Mouse (Mus musculus) hindbrain, embryonic 15.5 days (tissue): ENCODE results near the gene Btbd16. TPM values are rescaled to one million over a fixed set of nuclear protein-coding genes. Genes with fewer than 3 reads are reported as not detected.
A peak's percentile ranks its signal among the peaks of the same experiment; 100 is the strongest.

Experiments used
- ATAC-seq: fragments of 200-750 bp; cut with Nextera tagmentation; 2 replicates; pipeline ENCODE4 v1.8.0; 2017; ENCODE audit warnings: low read depth, moderate number of reproducible peaks, moderate TSS enrichment; ENCODE audit not compliant: low FRiP score
- H3K27ac ChIP-seq: fragments of 300-500 bp; sonication (generic); replicated peaks from 2 replicates; pipeline ENCODE4 v1.5.1; 2015; ENCODE audit warnings: mild to moderate bottlenecking, inconsistent platforms
- H3K27me3 ChIP-seq: fragments of 300-500 bp; sonication (generic); 2 replicates; pipeline ENCODE4 v1.6.1; 2015; ENCODE audit warnings: control low read depth, inconsistent platforms
- H3K36me3 ChIP-seq: fragments of 300-500 bp; sonication (generic); 2 replicates; pipeline ENCODE4 v1.6.1; 2015; ENCODE audit warnings: control low read depth, inconsistent platforms
- H3K4me1 ChIP-seq: fragments of 300-500 bp; sonication (generic); replicated peaks from 2 replicates; pipeline ENCODE4 v1.6.1; 2015; ENCODE audit warnings: control low read depth, inconsistent platforms
- H3K4me2 ChIP-seq: fragments of 300-500 bp; sonication (generic); 2 replicates; pipeline ENCODE4 v1.6.1; 2015; ENCODE audit warnings: moderate library complexity, mild to moderate bottlenecking, inconsistent platforms
- H3K4me3 ChIP-seq: fragments of 300-500 bp; sonication (generic); 2 replicates; pipeline ENCODE4 v1.5.1; 2015; ENCODE audit warnings: mild to moderate bottlenecking, inconsistent platforms
- H3K9ac ChIP-seq: fragments of 300-500 bp; sonication (generic); 2 replicates; pipeline ENCODE4 v1.6.1; 2015; ENCODE audit warnings: inconsistent platforms
- H3K9me3 ChIP-seq: fragments of 300-500 bp; sonication (generic); 2 replicates; pipeline ENCODE4 v1.6.1; 2016; ENCODE audit warnings: control low read depth, inconsistent platforms
- WGBS: fragments of 180-500 bp; shearing (Covaris S2); methylation state at CpG from one replicate; pipeline ENCODE4 v1.1.7; 2015; 5-methylcytosine and 5-hydroxymethylcytosine counted together
- polyA plus RNA-seq: library from polyadenylated mRNA; unstranded; fragments of >200 nt; fragmentation: Nextera tagmentation; extraction: Ambion mirVana; gene quantifications from 2 replicates; pipeline ENCODE4 v1.2.1, GENCODE M21; 2015

Btbd16 gene
- polyA plus RNA-seq, 1 experiment from 2014 or later: not detected

GRCm38 (mm10) chr7:130827431-130827830 lies 53.6 kb downstream of the Btbd16 start:
- Histone ChIP-seq H3K36me3 (no peaks in the 10 kb centered on the region), H3K27me3 (no peaks in the 10 kb centered on the region; the same call in 1 of the 2 replicates), H3K27ac (no peak overlapping the region), H3K9ac (no peak overlapping the region), H3K4me3 (no peak overlapping the region), H3K4me2 (no peak overlapping the region), H3K4me1 (no peaks in the 10 kb centered on the region), H3K9me3 (no peaks in the 10 kb centered on the region)
- 59% methylated on average over 3 of the region's 3 CpGs for WGBS
- ATAC-seq: no peak

DNA sequence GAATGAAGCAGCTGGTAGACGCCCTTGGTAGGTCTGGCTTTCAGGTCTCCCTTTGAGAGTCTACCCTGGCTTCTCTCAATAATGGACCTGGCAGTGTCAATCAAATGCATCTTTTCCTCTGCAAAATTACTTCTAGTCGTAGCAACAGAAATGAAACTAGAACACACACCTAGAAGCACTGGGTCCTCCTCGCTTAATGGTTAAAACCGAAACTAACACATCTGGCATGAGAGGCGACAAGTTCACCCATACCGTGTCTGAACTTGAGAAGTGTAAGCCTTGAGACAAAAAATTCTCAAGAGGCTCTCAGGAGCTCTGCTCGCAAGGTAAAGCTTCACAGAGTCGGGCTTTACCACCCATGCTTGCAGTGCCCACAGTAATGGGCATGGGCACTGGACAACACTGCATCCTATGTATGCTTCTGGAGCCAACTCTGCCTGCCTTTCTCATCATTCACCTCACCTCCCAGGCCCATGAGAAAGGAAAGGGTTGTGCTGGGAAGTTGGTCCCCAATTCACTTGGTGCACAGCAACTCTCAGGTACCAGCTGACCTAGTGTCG lies 54.1 kb downstream of the Btbd16 start:
- no peak overlapping the region for H3K4me3 ChIP-seq
- H3K4me1 ChIP-seq: no peaks in the 10 kb centered on the region
- no peak overlapping the region for H3K27ac ChIP-seq
- no peak for ATAC-seq
- H3K27me3 ChIP-seq: no peaks in the 10 kb centered on the region; the same call in 1 of the 2 replicates
- H3K9me3 ChIP-seq: no peaks in the 10 kb centered on the region
- no peak overlapping the region for H3K4me2 ChIP-seq
- no peaks in the 10 kb centered on the region for H3K36me3 ChIP-seq
- no peak overlapping the region for H3K9ac ChIP-seq
- 91% methylated on average over 9 of the region's 9 CpGs for WGBS

DNA sequence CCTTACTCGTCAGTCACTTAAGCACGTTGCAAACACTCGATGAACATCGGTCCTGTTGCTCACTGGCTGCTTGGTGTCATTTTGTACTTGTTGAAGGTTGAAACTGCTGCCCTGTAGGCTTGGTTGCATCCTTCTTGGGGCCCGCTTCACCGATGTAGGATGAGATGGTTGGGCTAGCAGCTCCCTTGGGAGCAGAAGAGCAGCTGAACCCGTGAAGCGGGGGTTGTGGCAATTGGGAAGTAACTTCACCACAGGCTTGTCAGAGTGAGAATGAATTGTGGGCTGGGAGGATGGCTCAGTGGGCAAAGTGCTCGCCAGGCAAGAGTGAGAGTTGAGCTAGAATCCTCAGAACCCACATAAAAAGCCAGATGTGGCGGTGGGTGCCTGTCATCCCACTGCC lies 54.6 kb downstream of the Btbd16 start:
- H3K4me1 ChIP-seq: no peaks in the 10 kb centered on the region
- H3K4me3 ChIP-seq: no peak overlapping the region
- H3K4me2 ChIP-seq: no peak overlapping the region
- WGBS: 87% methylated on average over 10 of the region's 10 CpGs
- H3K9me3 ChIP-seq: no peaks in the 10 kb centered on the region
- no peak overlapping the region for H3K9ac ChIP-seq
- H3K27me3 ChIP-seq: no peaks in the 10 kb centered on the region; the same call in 1 of the 2 replicates
- H3K27ac ChIP-seq: no peak overlapping the region
- no peaks in the 10 kb centered on the region for H3K36me3 ChIP-seq
- ATAC-seq: no peak

DNA sequence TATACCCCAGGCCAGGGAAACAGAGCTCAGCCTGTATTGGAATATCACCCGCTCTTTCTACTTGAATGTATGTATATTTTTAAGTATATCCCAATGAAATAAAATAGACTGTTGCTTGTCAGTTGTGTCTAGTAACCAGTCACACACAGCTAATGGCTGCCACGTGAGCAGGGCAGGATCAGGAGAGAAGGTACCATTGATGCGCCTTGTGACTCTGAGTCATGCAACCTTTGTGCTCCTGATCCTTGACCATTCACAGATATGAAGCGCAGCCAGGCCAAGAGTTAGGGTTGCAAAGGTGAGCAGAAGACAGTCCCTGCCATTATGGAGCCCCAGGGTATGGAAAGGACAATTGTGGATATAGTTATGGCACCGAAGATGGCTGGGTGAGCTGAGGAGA lies 57.7 kb downstream of the Btbd16 start:
- H3K4me3 ChIP-seq: no peak overlapping the region
- H3K36me3 ChIP-seq: no peaks in the 10 kb centered on the region
- 92% methylated on average over 5 of the region's 5 CpGs for WGBS
- no peaks in the 10 kb centered on the region for H3K9me3 ChIP-seq
- no peaks in the 10 kb centered on the region; the same call in 1 of the 2 replicates for H3K27me3 ChIP-seq
- no peak overlapping the region for H3K9ac ChIP-seq
- peaks cover 19% of the 10 kb centered on the region for H3K4me1 ChIP-seq
- ATAC-seq: no peak
- H3K27ac ChIP-seq: no peak overlapping the region
- H3K4me2 ChIP-seq: no peak overlapping the region

GRCm38 (mm10) chr7:130834299-130834698 lies 60.4 kb downstream of the Btbd16 start:
- Histone ChIP-seq H3K27ac (no peak overlapping the region), H3K36me3 (no peaks in the 10 kb centered on the region), H3K4me1 (peaks cover 39% of the 10 kb centered on the region), H3K27me3 (no peaks in the 10 kb centered on the region; the same call in 1 of the 2 replicates), H3K4me2 (peak overlapping the region; percentile 27; the same call in 1 of the 2 replicates), H3K4me3 (no peak overlapping the region), H3K9me3 (no peaks in the 10 kb centered on the region), H3K9ac (no peak overlapping the region)
- ATAC-seq: peak; percentile 95
- WGBS: 21% methylated on average over 21 of the region's 21 CpGs

DNA sequence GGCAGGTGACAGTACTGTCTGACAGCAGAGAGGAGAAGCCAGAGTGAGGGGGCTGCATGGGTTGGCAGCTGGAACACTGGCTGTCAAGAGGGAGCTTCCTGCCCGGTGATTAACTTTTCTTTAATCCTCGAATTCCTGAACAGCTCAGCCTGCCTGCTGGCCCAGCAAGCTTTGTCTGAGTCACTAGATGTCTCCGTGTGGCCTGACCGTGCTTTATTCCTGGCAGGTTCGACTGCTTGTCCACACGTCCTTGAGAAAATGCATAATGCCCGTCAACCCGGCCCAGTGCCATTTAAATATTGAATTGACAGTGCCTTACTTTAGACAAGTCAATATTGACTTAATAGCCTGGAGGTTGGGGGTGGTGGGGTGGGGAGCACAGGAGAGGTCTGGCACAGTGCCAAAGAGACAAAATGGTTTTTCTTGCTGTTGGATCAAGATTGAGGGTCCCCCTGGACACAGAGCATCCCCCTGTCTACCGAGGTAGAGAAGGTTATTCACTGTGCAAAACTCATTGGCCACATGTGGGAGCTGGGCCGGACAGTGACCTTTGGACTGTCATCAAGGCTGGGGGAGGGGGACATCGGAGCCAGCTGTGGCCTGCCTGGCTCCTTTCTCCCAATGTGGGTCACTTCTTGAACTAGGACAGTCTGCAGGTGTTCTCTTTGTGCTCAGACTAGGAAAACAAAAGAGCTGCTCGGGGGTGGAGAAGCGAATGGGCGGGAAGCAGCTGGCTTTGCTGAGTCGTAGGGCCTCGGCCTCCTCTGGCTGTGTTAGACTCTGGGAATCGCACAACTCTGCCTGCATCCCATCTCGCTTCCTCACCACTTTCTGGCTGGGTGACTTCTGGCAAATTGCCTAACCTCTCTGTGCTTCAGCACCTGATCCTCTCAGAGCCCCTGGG lies 61.3 kb downstream of the Btbd16 start:
- Histone ChIP-seq H3K4me1 (peaks cover 43% of the 10 kb centered on the region), H3K4me3 (no peak overlapping the region), H3K9me3 (no peaks in the 10 kb centered on the region), H3K9ac (no peak overlapping the region), H3K36me3 (no peaks in the 10 kb centered on the region), H3K4me2 (peak overlapping the region; percentile 14; the same call in 1 of the 2 replicates), H3K27ac (peak overlapping the region; percentile 26; the same call in 1 of the 2 replicates), H3K27me3 (no peaks in the 10 kb centered on the region; the same call in 1 of the 2 replicates)
- ATAC-seq: 0 out of 2 replicates have a peak, but pooled peaks have one; percentile 9
- WGBS: 3% methylated on average over 18 of the region's 18 CpGs

- peaks cover 43% of the 10 kb centered on the region for H3K4me1 ChIP-seq
- no peak overlapping the region for H3K27ac ChIP-seq
- no peak overlapping the region for H3K4me3 ChIP-seq
- ATAC-seq: no peak
- 53% methylated on average over 9 of the region's 9 CpGs for WGBS
- H3K36me3 ChIP-seq: no peaks in the 10 kb centered on the region
- H3K9ac ChIP-seq: no peak overlapping the region
- H3K9me3 ChIP-seq: no peaks in the 10 kb centered on the region
- no peak overlapping the region for H3K4me2 ChIP-seq
- no peaks in the 10 kb centered on the region; the same call in 1 of the 2 replicates for H3K27me3 ChIP-seq
Measured at GRCm38 (mm10) chr7:130836066-130836465, 62.2 kb downstream of the Btbd16 start.

- peak; percentile 77 for ATAC-seq
- Histone ChIP-seq H3K27ac (peak overlapping the region; percentile 66), H3K27me3 (no peaks in the 10 kb centered on the region), H3K9ac (no peak overlapping the region), H3K4me2 (0 out of 2 replicates have a peak overlapping the region, but pooled peaks have one; percentile 1), H3K9me3 (no peaks in the 10 kb centered on the region), H3K4me3 (no peak overlapping the region), H3K36me3 (no peaks in the 10 kb centered on the region), H3K4me1 (peaks cover 43% of the 10 kb centered on the region)
- WGBS: 8% methylated on average over 12 of the region's 12 CpGs
Measured at GRCm38 (mm10) chr7:130837941-130838657, 64.2 kb downstream of the Btbd16 start.

- no peak for ATAC-seq
- H3K4me3 ChIP-seq: no peak overlapping the region
- H3K4me1 ChIP-seq: peaks cover 43% of the 10 kb centered on the region
- no peaks in the 10 kb centered on the region for H3K27me3 ChIP-seq
- H3K9me3 ChIP-seq: no peaks in the 10 kb centered on the region
- H3K36me3 ChIP-seq: no peaks in the 10 kb centered on the region
- 33% methylated on average over 3 of the region's 3 CpGs for WGBS
- H3K27ac ChIP-seq: peak overlapping the region; percentile 66
- H3K4me2 ChIP-seq: no peak overlapping the region
- no peak overlapping the region for H3K9ac ChIP-seq
Measured at GRCm38 (mm10) chr7:130838658-130839025, 64.8 kb downstream of the Btbd16 start.

DNA sequence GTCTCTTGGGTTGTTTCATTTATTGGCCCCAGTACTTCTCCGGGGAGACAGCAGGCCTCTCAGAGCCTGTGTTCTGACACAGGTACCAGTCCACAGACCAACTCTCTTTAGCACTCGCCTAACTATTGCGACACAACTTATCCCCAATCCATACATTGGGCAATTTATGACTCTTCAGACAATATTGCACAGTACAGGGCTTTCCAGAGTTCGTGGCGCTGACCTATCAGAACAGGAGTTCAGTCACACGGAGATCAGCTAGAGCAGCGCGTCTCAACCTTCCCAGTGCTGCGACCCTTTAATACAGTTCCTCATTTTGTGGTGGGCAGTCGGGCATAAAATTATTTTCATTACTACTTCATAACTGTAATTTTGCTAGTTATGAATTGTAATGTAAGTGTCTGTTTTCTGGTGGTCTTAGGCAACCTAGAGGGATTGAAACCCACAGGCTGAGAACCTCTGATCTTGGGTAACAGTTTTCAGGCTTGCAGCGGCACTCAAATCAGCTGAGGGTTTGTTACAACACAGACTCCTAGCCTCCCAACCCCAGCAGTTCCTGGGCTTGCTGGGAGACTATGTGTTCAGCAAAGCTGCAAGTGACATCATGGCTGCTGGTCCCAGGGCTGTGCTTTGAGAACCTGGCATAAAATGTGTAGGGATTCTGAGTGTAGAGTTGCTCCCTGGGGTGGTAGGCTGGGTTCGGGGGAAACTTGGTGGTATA lies 65.7 kb downstream of the Btbd16 start:
- H3K4me1 ChIP-seq: peaks cover 35% of the 10 kb centered on the region
- H3K4me3 ChIP-seq: no peak overlapping the region
- ATAC-seq: no peak
- no peaks in the 10 kb centered on the region for H3K27me3 ChIP-seq
- no peak overlapping the region for H3K27ac ChIP-seq
- no peak overlapping the region for H3K9ac ChIP-seq
- no peaks in the 10 kb centered on the region for H3K36me3 ChIP-seq
- no peaks in the 10 kb centered on the region for H3K9me3 ChIP-seq
- H3K4me2 ChIP-seq: no peak overlapping the region
- 84% methylated on average over 12 of the region's 12 CpGs for WGBS

DNA sequence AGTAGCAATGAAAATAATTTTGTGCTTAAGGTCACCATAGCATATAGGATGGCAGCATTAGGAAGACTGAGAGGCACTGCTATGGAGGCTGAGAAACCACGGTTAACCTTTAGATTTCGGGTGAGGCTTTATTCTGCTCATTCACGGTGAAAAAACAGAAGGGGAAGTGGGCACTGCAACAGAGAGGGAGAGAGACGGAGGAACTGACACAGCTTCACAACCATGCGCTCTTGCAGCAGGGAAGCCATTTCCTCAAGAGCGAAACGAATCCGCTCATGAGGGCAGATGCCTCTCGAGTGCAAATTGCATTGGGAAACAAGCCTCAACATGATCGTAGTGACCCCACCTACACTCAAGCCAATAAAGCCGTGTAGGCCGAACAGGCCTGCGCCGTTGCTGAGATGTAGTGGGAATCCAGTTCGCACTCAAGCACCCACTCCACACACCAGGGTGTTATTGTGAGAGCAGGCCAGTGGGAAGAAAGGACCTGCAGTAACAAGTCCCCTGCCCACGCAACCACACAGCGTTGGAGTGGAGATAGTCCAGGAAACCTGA lies 73.4 kb downstream of the Btbd16 start:
- Histone ChIP-seq H3K9ac (no peak overlapping the region), H3K4me3 (no peak overlapping the region), H3K27me3 (no peaks in the 10 kb centered on the region), H3K4me2 (no peak overlapping the region), H3K36me3 (no peaks in the 10 kb centered on the region), H3K4me1 (no peaks in the 10 kb centered on the region), H3K27ac (no peak overlapping the region), H3K9me3 (no peaks in the 10 kb centered on the region)
- WGBS: 87% methylated on average over 17 of the region's 17 CpGs
- ATAC-seq: no peak
